Mouse (Mus musculus): ENCODE results near the gene Serac1. TPM values are rescaled to one million over a fixed set of nuclear protein-coding genes. Genes with fewer than 3 reads are reported as not detected.

The Serac1 gene
- total and polyA plus RNA-seq, 3 experiments: 4.1 to 5.9 TPM; not detected in 1

DNA sequence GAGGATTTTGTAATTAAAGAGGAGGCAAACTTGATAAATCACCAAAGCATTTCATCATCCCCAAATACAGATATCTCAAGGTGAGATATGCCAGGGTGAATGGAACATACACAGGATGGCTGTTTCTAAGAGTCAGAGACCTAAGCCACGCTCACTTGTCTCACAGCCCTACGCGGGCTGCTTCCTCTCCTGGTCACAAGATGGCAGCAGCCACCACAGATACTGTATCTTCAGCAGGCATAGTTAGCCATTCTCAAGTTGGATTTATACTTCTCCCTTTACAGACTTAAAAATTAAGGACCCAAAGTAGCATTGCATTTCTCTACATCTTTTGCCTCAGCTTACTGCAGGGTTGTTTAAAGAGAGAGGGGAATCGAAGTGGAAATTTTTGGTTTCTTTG is 18.3 kb upstream of the Serac1 start:
- Histone ChIP-seq H3K27ac (ENCODE audit: control insufficient read depth, low read depth, low read length) (no peak overlapping the region), H3K9ac (ENCODE audit: control insufficient read depth, low read depth, low read length, poor library complexity, severe bottlenecking) (no peak overlapping the region), H3K9me3 (replicated peaks; ENCODE audit: insufficient read depth, low read length) (no peaks in the 10 kb centered on the region), H3K4me3 (ENCODE audit: control insufficient read depth in 1 of 2, insufficient read depth in 1 of 2, low read depth in 2 of 2, low read length in 2 of 2) (no peak overlapping the region), H3K4me1 (ENCODE audit: control insufficient read depth in 1 of 2, insufficient read depth in 2 of 2, low read length in 2 of 2) (peaks cover 0 to 5% of the 10 kb centered on the region in 2 experiments; a peak in 2 of 4 replicates), H3K36me3 (ENCODE audit: control insufficient read depth in 1 of 2, insufficient read depth in 2 of 2, low read length in 2 of 2) (peaks cover 0 to 2% of the 10 kb centered on the region in 2 experiments; a peak in 1 of 4 replicates), H3K27me3 (ENCODE audit: control insufficient read depth in 1 of 2, insufficient read depth in 2 of 2, low read length in 2 of 2) (no peaks in the 10 kb centered on the region), H3K79me2 (ENCODE audit: control insufficient read depth, insufficient read depth, low read length, poor library complexity) (no peaks in the 10 kb centered on the region)
- no peak for TF ChIP-seq TAL1 (IDR thresholded peaks at IDR 0.05; ENCODE audit: low read length)
- TF ChIP-seq NELFE (IDR thresholded peaks at IDR 0.05; ENCODE audit: low read depth, low read length): no peak
- TF ChIP-seq MAFK (IDR thresholded peaks at IDR 0.05; ENCODE audit: borderline replicate concordance, low read depth, low read length): no peak
- TF ChIP-seq JUND (IDR thresholded peaks at IDR 0.05; ENCODE audit: low read depth, low read length): no peak
- no peak for TF ChIP-seq KAT2A (conservative IDR thresholded peaks at IDR 0.05; ENCODE audit: low read depth, low read length)
- TF ChIP-seq TBP (IDR thresholded peaks at IDR 0.05; ENCODE audit: low read depth, low read length): no peak
- TF ChIP-seq POLR2AphosphoS2 (IDR thresholded peaks at IDR 0.05; ENCODE audit: low read length): no peak
- TF ChIP-seq HCFC1 (IDR thresholded peaks at IDR 0.05; ENCODE audit: low read depth, low read length): no peak
- TF ChIP-seq SIN3A (IDR thresholded peaks at IDR 0.05; ENCODE audit: low read length): no peak
- no peak for TF ChIP-seq ZNF384 (IDR thresholded peaks at IDR 0.05; ENCODE audit: low read depth, low read length)
- TF ChIP-seq GABPA (IDR thresholded peaks at IDR 0.05; ENCODE audit: low read depth, low read length): no peak
- TF ChIP-seq CHD1 (IDR thresholded peaks at IDR 0.05; ENCODE audit: low read depth, low read length): no peak
- no peak for TF ChIP-seq EP300 (IDR thresholded peaks at IDR 0.05; ENCODE audit: low read depth in 1 of 2, low read length in 2 of 2)
- no peak for TF ChIP-seq ETS1 (IDR thresholded peaks at IDR 0.05; ENCODE audit: low read depth, low read length)
- TF ChIP-seq MEF2A (IDR thresholded peaks at IDR 0.05; ENCODE audit: extremely low read depth, insufficient replicate concordance, low read depth, low read length, poor library complexity, severe bottlenecking): no peak
- no peak for TF ChIP-seq ZMIZ1 (IDR thresholded peaks at IDR 0.05; ENCODE audit: low read depth, low read length)
- TF ChIP-seq ZC3H11A (IDR thresholded peaks at IDR 0.05; ENCODE audit: low read depth, low read length): peak; percentile 86
- 0 out of 2 replicates have a peak, but pooled peaks have one; percentile 22 for TF ChIP-seq USF1 (IDR thresholded peaks at IDR 0.05; ENCODE audit: low read depth, low read length)
- no peak for TF ChIP-seq RCOR1 (IDR thresholded peaks at IDR 0.05; ENCODE audit: low read depth, low read length)
- peak; percentile 97 for TF ChIP-seq RAD21 (IDR thresholded peaks at IDR 0.05; ENCODE audit: low read depth, low read length)
- no peak for TF ChIP-seq CHD2 (IDR thresholded peaks at IDR 0.05; ENCODE audit: low read length)
- no peak for TF ChIP-seq POLR2A (IDR thresholded peaks at IDR 0.05; ENCODE audit: control insufficient read depth in 1 of 2, insufficient read depth in 1 of 2, low read depth in 1 of 2, low read length in 2 of 2, poor library complexity in 1 of 2)
- no peak for TF ChIP-seq ELF1 (IDR thresholded peaks at IDR 0.05; ENCODE audit: low read depth, low read length)
- TF ChIP-seq GATA1 (IDR thresholded peaks at IDR 0.05; ENCODE audit: low read depth, low read length): no peak
- no peak for TF ChIP-seq MAZ (IDR thresholded peaks at IDR 0.05; ENCODE audit: low read depth, low read length)
- TF ChIP-seq ZKSCAN1 (IDR thresholded peaks at IDR 0.05; ENCODE audit: low read depth, low read length): no peak
- TF ChIP-seq TCF12 (IDR thresholded peaks at IDR 0.05; ENCODE audit: low read depth, low read length): no peak
- TF ChIP-seq USF2 (IDR thresholded peaks at IDR 0.05; ENCODE audit: borderline replicate concordance in 1 of 2, insufficient read depth in 1 of 2, low read depth in 1 of 2, low read length in 2 of 2): no peak
- TF ChIP-seq NRF1 (IDR thresholded peaks at IDR 0.05; ENCODE audit: insufficient read depth, low read depth, low read length, poor library complexity, severe bottlenecking): no peak
- TF ChIP-seq MYC (IDR thresholded peaks at IDR 0.05; ENCODE audit: low read depth, low read length): no peak
- no peak for TF ChIP-seq MYB (IDR thresholded peaks at IDR 0.05; ENCODE audit: low read depth, low read length)
- peak; percentile 87 for TF ChIP-seq SMC3 (IDR thresholded peaks at IDR 0.05; ENCODE audit: low read depth, low read length)
- TF ChIP-seq POLR2AphosphoS5 (IDR thresholded peaks at IDR 0.05; ENCODE audit: borderline replicate concordance, low read depth, low read length): no peak
- no peak for TF ChIP-seq E2F4 (IDR thresholded peaks at IDR 0.05; ENCODE audit: borderline replicate concordance, low read depth, low read length)
- TF ChIP-seq CTCF (IDR thresholded peaks at IDR 0.05 in 2 of 3, conservative IDR thresholded peaks at IDR 0.05 in 1 of 3; ENCODE audit: control insufficient read depth in 1 of 3, insufficient read depth in 1 of 3, low read depth in 2 of 3, low read length in 3 of 3, poor library complexity in 1 of 3, severe bottlenecking in 1 of 3): peak; percentile 84 to 95 (median 84)
- no peak for TF ChIP-seq UBTF (IDR thresholded peaks at IDR 0.05; ENCODE audit: borderline replicate concordance, insufficient read depth, low read depth, low read length)
- peak; percentile 75 for DNase-seq (ENCODE audit: low read depth, low spot score)

Data from MEL (cell line).